Mouse (Mus musculus): ENCODE results near the gene Tnk2. TPM values are rescaled to one million over a fixed set of nuclear protein-coding genes. Genes with fewer than 3 reads are reported as not detected.

Tnk2 gene
- polyA plus RNA-seq, 1 experiment: 35.8 TPM

DNA sequence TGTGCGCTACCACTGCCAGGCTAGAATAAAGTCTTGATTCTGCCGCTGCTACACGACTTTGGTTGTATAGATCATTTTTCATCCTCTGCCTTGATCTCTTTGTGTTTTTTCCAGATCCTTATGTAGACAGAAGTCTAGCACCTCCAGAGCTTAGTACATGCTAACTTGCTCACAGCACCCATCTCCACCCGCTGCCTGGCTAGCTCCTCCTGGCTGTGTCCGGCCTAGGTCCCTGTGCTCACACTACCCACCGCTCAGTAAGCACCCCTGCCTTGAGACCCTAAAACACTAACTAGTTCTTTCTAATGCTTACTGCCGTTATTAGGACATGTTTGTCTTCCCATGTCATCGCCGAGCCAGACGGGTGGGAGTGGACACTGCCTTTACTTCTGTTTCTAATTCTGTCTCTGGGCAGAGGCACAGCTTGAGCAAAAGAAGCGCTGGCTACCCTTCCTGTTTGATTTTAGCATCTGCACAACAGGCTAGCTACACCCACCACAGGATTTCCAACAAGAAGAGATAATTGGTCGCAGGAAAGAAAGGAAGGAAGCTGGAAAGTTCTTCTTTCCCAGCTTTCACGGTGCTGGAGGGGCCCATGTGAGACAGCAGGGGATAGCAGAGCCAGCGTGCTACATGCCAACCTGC is 66.9 kb downstream of the Tnk2 start:
- no peak for DNase-seq
- TF ChIP-seq CTCF (conservative IDR thresholded peaks at IDR 0.05; ENCODE audit: insufficient read depth, insufficient read length, low read depth, low read length): no peak
- TF ChIP-seq POLR2A (IDR thresholded peaks at IDR 0.05; ENCODE audit: low read depth, low read length): no peak
- WGBS: 71% methylated on average over 14 of the region's 14 CpGs

DNA sequence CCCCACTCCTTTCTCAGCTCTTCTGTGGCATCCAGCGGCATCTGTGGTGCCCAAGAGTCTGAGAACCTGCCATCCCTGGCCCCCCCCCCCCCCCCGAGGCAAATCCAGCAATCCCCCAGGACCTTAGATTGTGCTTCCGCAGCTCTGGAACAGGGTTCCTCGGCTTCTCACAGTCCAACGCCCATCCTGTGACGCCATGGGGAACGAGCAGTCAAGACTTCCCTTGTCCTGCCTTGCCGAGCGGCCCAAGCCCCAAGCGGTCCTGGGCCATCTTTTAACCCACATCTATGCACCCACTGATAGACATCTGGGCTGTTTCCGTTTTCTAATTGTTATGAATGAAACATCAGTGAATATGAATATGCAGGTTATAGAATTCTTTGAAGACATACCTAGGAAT is 68.5 kb downstream of the Tnk2 start:
- TF ChIP-seq POLR2A (IDR thresholded peaks at IDR 0.05; ENCODE audit: low read depth, low read length): no peak
- TF ChIP-seq CTCF (conservative IDR thresholded peaks at IDR 0.05; ENCODE audit: insufficient read depth, insufficient read length, low read depth, low read length): no peak
- no peak for DNase-seq
- WGBS: 82% methylated on average over 11 of the region's 11 CpGs
- Histone ChIP-seq H3K27ac (ENCODE audit: insufficient read depth, low read depth, low read length) (no peak overlapping the region), H3K4me1 (ENCODE audit: control insufficient read depth, insufficient read depth, low read length) (no peaks in the 10 kb centered on the region), H3K36me3 (ENCODE audit: control insufficient read depth, insufficient read depth, low read length) (no peaks in the 10 kb centered on the region), H3K4me3 (ENCODE audit: insufficient read depth, low read depth, low read length) (no peak overlapping the region), H3K27me3 (replicated peaks; ENCODE audit: control insufficient read depth, insufficient read depth, low read length) (no peaks in the 10 kb centered on the region)

More for the DNA sequence above, 66.9 kb downstream of the Tnk2 start:
- no peak overlapping the region for H3K4me3 ChIP-seq (ENCODE audit: insufficient read depth, low read depth, low read length)
- H3K4me1 ChIP-seq (ENCODE audit: control insufficient read depth, insufficient read depth, low read length): no peaks in the 10 kb centered on the region
- no peak overlapping the region for H3K27ac ChIP-seq (ENCODE audit: insufficient read depth, low read depth, low read length)
- no peaks in the 10 kb centered on the region for H3K27me3 ChIP-seq (replicated peaks; ENCODE audit: control insufficient read depth, insufficient read depth, low read length)
- no peaks in the 10 kb centered on the region for H3K36me3 ChIP-seq (ENCODE audit: control insufficient read depth, insufficient read depth, low read length)

DNA sequence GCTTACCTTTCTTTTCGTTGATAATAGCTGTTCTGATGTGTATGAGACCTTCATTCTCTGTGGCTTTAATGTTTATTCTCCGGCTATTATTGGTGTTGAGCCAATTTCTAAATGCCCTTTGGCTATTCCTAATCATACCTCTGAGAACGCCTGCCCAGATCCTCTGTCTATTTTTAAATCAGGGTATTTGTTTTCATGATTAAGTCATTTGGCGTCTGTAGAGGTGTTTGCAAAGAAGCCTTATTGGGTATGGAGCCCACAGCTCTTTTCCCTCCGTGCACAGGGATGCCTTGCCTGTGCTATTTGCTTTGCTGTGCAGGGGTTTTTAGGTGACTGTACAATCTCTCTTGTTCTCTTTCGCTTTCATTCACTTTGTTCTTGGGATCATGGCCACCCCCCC is 69.9 kb downstream of the Tnk2 start:
- Histone ChIP-seq H3K36me3 (ENCODE audit: control insufficient read depth, insufficient read depth, low read length) (no peaks in the 10 kb centered on the region), H3K27me3 (replicated peaks; ENCODE audit: control insufficient read depth, insufficient read depth, low read length) (no peaks in the 10 kb centered on the region), H3K27ac (ENCODE audit: insufficient read depth, low read depth, low read length) (no peak overlapping the region), H3K4me3 (ENCODE audit: insufficient read depth, low read depth, low read length) (no peak overlapping the region), H3K4me1 (ENCODE audit: control insufficient read depth, insufficient read depth, low read length) (no peaks in the 10 kb centered on the region)
- no peak for TF ChIP-seq CTCF (conservative IDR thresholded peaks at IDR 0.05; ENCODE audit: insufficient read depth, insufficient read length, low read depth, low read length)
- no peak for TF ChIP-seq POLR2A (IDR thresholded peaks at IDR 0.05; ENCODE audit: low read depth, low read length)
- 57% methylated on average over 6 of the region's 6 CpGs for WGBS
- DNase-seq: no peak

DNA sequence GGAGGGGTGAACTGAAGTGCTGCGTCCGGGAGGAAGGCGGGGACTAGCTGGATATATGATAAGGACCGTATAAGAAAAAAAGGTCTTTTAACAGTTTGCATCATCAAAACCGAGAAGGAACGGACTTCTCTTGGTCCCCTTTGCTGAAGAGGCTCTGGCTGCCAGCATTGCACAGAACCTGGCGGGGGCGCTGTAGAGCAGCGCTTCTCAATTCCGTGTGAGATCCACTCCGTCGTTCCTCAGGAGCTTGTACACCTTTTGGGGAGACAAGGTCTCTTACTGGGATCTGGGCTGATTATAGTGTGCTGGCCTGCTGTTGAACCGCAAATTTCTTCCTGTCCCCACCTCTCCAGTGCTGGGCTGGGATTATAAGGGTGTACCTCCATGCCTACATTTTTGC is 71.7 kb downstream of the Tnk2 start:
- H3K4me3 ChIP-seq (ENCODE audit: insufficient read depth, low read depth, low read length): no peak overlapping the region
- no peaks in the 10 kb centered on the region for H3K4me1 ChIP-seq (ENCODE audit: control insufficient read depth, insufficient read depth, low read length)
- H3K27me3 ChIP-seq (replicated peaks; ENCODE audit: control insufficient read depth, insufficient read depth, low read length): no peaks in the 10 kb centered on the region
- H3K36me3 ChIP-seq (ENCODE audit: control insufficient read depth, insufficient read depth, low read length): no peaks in the 10 kb centered on the region
- no peak for TF ChIP-seq POLR2A (IDR thresholded peaks at IDR 0.05; ENCODE audit: low read depth, low read length)
- TF ChIP-seq CTCF (conservative IDR thresholded peaks at IDR 0.05; ENCODE audit: insufficient read depth, insufficient read length, low read depth, low read length): peak; percentile 46
- no peak for DNase-seq
- WGBS: 31% methylated on average over 13 of the region's 13 CpGs
- H3K27ac ChIP-seq (ENCODE audit: insufficient read depth, low read depth, low read length): no peak overlapping the region

DNA sequence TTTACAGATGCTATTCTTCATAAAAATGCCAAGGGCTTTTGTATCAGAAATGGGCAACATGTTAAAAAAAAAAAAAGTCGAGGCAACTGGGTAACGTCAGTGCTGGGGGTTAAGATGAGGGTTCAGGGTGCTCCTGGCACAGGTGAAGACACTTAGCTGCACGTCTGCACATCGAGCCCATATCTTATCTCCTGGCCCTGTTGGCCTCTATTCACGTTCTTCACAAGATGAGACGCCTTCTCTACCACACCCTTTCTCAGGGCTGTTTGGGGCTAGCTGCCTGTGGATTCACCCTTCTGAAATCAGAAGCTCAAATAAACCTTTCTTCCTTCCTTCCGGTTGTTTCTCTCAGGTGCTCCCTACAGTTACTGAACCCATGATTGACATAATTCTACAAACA is 79.5 kb downstream of the Tnk2 start:
- H3K4me1 ChIP-seq (ENCODE audit: control insufficient read depth, insufficient read depth, low read length): no peaks in the 10 kb centered on the region
- H3K27ac ChIP-seq (ENCODE audit: insufficient read depth, low read depth, low read length): no peak overlapping the region
- 88% methylated on average over 7 of the region's 7 CpGs for WGBS
- no peak overlapping the region for H3K4me3 ChIP-seq (ENCODE audit: insufficient read depth, low read depth, low read length)
- TF ChIP-seq CTCF (conservative IDR thresholded peaks at IDR 0.05; ENCODE audit: insufficient read depth, insufficient read length, low read depth, low read length) (no peak), POLR2A (IDR thresholded peaks at IDR 0.05; ENCODE audit: low read depth, low read length) (no peak)
- no peaks in the 10 kb centered on the region for H3K36me3 ChIP-seq (ENCODE audit: control insufficient read depth, insufficient read depth, low read length)
- H3K27me3 ChIP-seq (replicated peaks; ENCODE audit: control insufficient read depth, insufficient read depth, low read length): no peaks in the 10 kb centered on the region
- no peak for DNase-seq

DNA sequence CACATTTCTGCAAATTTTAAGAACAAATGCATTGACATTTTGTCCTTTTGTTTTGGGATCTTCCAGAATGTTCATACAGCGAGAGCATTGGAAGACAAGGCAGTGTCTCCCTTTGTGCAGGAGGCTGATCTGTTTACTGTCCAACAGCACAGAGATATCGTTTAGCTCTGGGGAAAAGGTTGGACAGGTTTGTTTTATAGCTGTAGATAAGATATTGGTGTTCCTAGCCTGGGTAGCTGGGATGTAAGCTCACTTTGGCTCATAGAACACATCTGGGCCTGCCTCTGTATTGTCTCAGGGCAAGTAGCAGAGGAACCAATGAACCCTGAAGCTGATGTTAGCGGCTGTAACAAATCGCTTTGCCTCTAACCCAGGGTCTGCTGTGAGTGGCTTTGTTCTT is 80.1 kb downstream of the Tnk2 start:
- TF ChIP-seq CTCF (conservative IDR thresholded peaks at IDR 0.05; ENCODE audit: insufficient read depth, insufficient read length, low read depth, low read length) (no peak), POLR2A (IDR thresholded peaks at IDR 0.05; ENCODE audit: low read depth, low read length) (no peak)
- Histone ChIP-seq H3K36me3 (ENCODE audit: control insufficient read depth, insufficient read depth, low read length) (no peaks in the 10 kb centered on the region), H3K27ac (ENCODE audit: insufficient read depth, low read depth, low read length) (no peak overlapping the region), H3K4me3 (ENCODE audit: insufficient read depth, low read depth, low read length) (no peak overlapping the region), H3K4me1 (ENCODE audit: control insufficient read depth, insufficient read depth, low read length) (no peaks in the 10 kb centered on the region), H3K27me3 (replicated peaks; ENCODE audit: control insufficient read depth, insufficient read depth, low read length) (no peaks in the 10 kb centered on the region)
- WGBS: 68% methylated on average over 4 of the region's 4 CpGs
- no peak for DNase-seq

DNA sequence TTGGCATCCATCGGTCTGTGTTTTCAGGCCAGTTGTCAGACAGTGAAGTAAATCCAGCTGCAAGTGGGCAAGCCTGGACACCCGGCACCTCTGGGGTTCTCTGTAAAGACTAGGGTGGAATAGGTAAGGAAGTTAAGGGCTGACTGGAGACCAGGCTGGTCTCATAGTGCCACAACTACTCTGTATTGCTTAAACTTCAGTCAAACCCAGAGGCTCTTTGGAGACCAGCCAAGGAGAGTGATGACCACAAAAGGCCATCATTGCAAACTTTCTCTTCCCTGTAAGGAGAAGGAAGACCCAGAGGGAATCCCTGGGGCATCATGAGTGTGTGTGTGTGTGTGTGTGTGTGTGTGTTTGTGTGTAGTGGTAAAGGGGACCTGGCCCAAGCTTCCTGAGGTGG is 80.6 kb downstream of the Tnk2 start:
- TF ChIP-seq POLR2A (IDR thresholded peaks at IDR 0.05; ENCODE audit: low read depth, low read length): no peak
- TF ChIP-seq CTCF (conservative IDR thresholded peaks at IDR 0.05; ENCODE audit: insufficient read depth, insufficient read length, low read depth, low read length): no peak
- DNase-seq: no peak
- 91% methylated on average over 2 of the region's 2 CpGs for WGBS

More for the DNA sequence above, 80.6 kb downstream of the Tnk2 start:
- Histone ChIP-seq H3K27me3 (replicated peaks; ENCODE audit: control insufficient read depth, insufficient read depth, low read length) (no peaks in the 10 kb centered on the region), H3K4me3 (ENCODE audit: insufficient read depth, low read depth, low read length) (no peak overlapping the region), H3K27ac (ENCODE audit: insufficient read depth, low read depth, low read length) (no peak overlapping the region), H3K36me3 (ENCODE audit: control insufficient read depth, insufficient read depth, low read length) (no peaks in the 10 kb centered on the region), H3K4me1 (ENCODE audit: control insufficient read depth, insufficient read depth, low read length) (no peaks in the 10 kb centered on the region)
